Mouse (Mus musculus) neural tube, embryonic 15.5 days (tissue): ENCODE measurements around the gene Abr. TPM values are rescaled to one million over a fixed set of nuclear protein-coding genes. Genes with fewer than 3 reads are reported as not detected.

Experiments used
- ATAC-seq: fragments of 200-750 bp; cut with Nextera tagmentation; 2 replicates; pipeline ENCODE4 v1.8.0; 2017; ENCODE audit warnings: mild to moderate bottlenecking, moderate TSS enrichment, moderate library complexity; ENCODE audit not compliant: low FRiP score
- H3K27ac ChIP-seq: fragments of 300-500 bp; sonication (generic); replicated peaks from 2 replicates; pipeline ENCODE4 v1.5.1; 2015; ENCODE audit warnings: mild to moderate bottlenecking, inconsistent platforms
- H3K27me3 ChIP-seq: fragments of 300-500 bp; sonication (generic); replicated peaks from 2 replicates; pipeline ENCODE4 v1.6.1; 2015; ENCODE audit warnings: inconsistent platforms
- H3K36me3 ChIP-seq: fragments of 300-500 bp; sonication (generic); 2 replicates; pipeline ENCODE4 v1.6.1; 2015; ENCODE audit warnings: inconsistent platforms
- H3K4me1 ChIP-seq: fragments of 300-500 bp; sonication (generic); 2 replicates; pipeline ENCODE4 v1.6.1; 2015; ENCODE audit warnings: inconsistent platforms
- H3K4me2 ChIP-seq: fragments of 300-500 bp; sonication (generic); 2 replicates; pipeline ENCODE4 v1.6.1; 2015; ENCODE audit warnings: inconsistent platforms, mild to moderate bottlenecking, moderate library complexity
- H3K4me3 ChIP-seq: fragments of 300-500 bp; sonication (generic); replicated peaks from 2 replicates; pipeline ENCODE4 v1.5.1; 2015; ENCODE audit warnings: mild to moderate bottlenecking, inconsistent platforms
- H3K9ac ChIP-seq: fragments of 300-500 bp; sonication (generic); replicated peaks from 2 replicates; pipeline ENCODE4 v1.6.1; 2015; ENCODE audit warnings: mild to moderate bottlenecking, inconsistent platforms
- H3K9me3 ChIP-seq: fragments of 300-500 bp; sonication (generic); replicated peaks from 2 replicates; pipeline ENCODE4 v1.6.1; 2016; ENCODE audit warnings: inconsistent platforms
- WGBS: fragments of 180-500 bp; shearing (Covaris S2); methylation state at CpG from one replicate; pipeline ENCODE4 v1.1.7; 2015; ENCODE audit warnings: mixed read lengths; 5-methylcytosine and 5-hydroxymethylcytosine counted together
- polyA plus RNA-seq: library from polyadenylated mRNA; unstranded; fragments of >200 nt; fragmentation: Nextera tagmentation; extraction: Ambion mirVana; gene quantifications from 2 replicates; pipeline ENCODE4 v1.2.1, GENCODE M21; 2015

Abr gene
- polyA plus RNA-seq, 1 experiment from 2014 or later, result 88.3 TPM

DNA sequence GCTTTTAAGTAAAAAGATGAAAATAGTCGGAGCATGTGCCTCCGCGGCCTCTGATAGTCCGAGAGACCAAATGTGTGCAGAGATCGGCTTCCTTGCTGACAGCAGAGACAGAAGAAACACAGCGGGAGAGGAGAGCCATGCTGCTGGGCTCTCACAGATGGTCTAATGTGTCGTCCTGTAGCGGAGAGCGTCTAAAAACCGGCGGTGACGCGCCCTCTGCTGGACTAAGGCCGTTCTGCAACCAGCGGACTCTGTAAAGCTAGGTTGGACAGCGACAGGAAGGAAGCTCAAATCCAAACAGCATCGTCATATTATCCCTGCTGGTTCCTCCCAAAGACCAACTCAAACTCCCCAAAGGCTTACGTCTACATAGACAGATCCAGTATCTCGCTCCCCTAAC, 23.8 kb upstream of the Abr start:
- H3K27ac ChIP-seq, result peak overlapping the region; percentile 38
- peak overlapping the region; percentile 33 for H3K4me3 ChIP-seq
- H3K9ac ChIP-seq, result 0 out of 2 replicates have a peak overlapping the region, but pooled peaks have one; percentile 31
- no peaks in the 10 kb centered on the region for H3K36me3 ChIP-seq
- no peaks in the 10 kb centered on the region for H3K9me3 ChIP-seq
- H3K4me2 ChIP-seq, result peak overlapping the region; percentile 61
- H3K4me1 ChIP-seq, result peaks cover 36% of the 10 kb centered on the region
- H3K27me3 ChIP-seq, result no peaks in the 10 kb centered on the region
- ATAC-seq, result peak; percentile 70
- 0% methylated on average over 19 of the region's 19 CpGs for WGBS

GRCm38 (mm10) chr11:76645036-76645435, 22.9 kb upstream of the Abr start:
- 72% methylated on average over 9 of the region's 9 CpGs for WGBS

DNA sequence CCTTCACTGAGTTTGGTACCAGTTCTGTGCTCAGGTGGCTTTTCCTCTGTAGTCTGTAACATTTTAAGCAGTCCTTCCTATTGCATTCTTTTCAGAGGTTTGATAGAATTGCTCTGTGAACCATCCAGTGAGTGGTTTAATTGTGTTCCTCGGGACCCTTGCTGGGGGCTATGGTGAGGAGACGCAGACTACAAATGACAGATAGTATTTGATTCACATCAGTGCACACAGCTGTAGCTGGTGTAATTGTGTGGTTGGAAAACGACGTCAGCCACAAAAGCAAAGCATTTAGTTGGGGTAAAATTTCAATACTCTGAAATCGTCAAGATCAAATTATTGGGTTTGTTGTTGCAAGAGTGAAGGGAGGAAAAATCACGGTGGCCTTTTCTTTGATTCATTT, 22.1 kb upstream of the Abr start:
- no peak for ATAC-seq
- H3K36me3 ChIP-seq, result no peaks in the 10 kb centered on the region
- H3K4me1 ChIP-seq, result peaks cover 39% of the 10 kb centered on the region
- no peak overlapping the region for H3K4me2 ChIP-seq
- H3K9ac ChIP-seq, result no peak overlapping the region
- no peaks in the 10 kb centered on the region for H3K27me3 ChIP-seq
- 23% methylated on average over 6 of the region's 6 CpGs for WGBS
- 0 out of 2 replicates have a peak overlapping the region, but pooled peaks have one; percentile 3 for H3K27ac ChIP-seq
- no peak overlapping the region for H3K4me3 ChIP-seq
- no peaks in the 10 kb centered on the region for H3K9me3 ChIP-seq

More at GRCm38 (mm10) chr11:76645036-76645435, 22.9 kb upstream of the Abr start:
- no peak overlapping the region for H3K9ac ChIP-seq
- H3K36me3 ChIP-seq, result no peaks in the 10 kb centered on the region
- no peak overlapping the region for H3K4me2 ChIP-seq
- H3K27me3 ChIP-seq, result no peaks in the 10 kb centered on the region
- no peak overlapping the region for H3K4me3 ChIP-seq
- 0 out of 2 replicates have a peak overlapping the region, but pooled peaks have one; percentile 37 for H3K27ac ChIP-seq
- H3K4me1 ChIP-seq, result peaks cover 36% of the 10 kb centered on the region
- no peaks in the 10 kb centered on the region for H3K9me3 ChIP-seq
- ATAC-seq, result no peak

GRCm38 (mm10) chr11:76640231-76640630, 18.1 kb upstream of the Abr start:
- Histone ChIP-seq H3K36me3 (no peaks in the 10 kb centered on the region), H3K4me1 (peaks cover 16% of the 10 kb centered on the region), H3K9ac (no peak overlapping the region), H3K4me3 (no peak overlapping the region), H3K27ac (no peak overlapping the region), H3K9me3 (no peaks in the 10 kb centered on the region), H3K4me2 (no peak overlapping the region), H3K27me3 (no peaks in the 10 kb centered on the region)
- WGBS, result 68% methylated on average over 4 of the region's 4 CpGs
- ATAC-seq, result no peak

GRCm38 (mm10) chr11:76639269-76639985, 17.3 kb upstream of the Abr start:
- no peak overlapping the region for H3K27ac ChIP-seq
- H3K4me1 ChIP-seq, result peaks cover 8% of the 10 kb centered on the region
- no peak overlapping the region for H3K9ac ChIP-seq
- H3K4me3 ChIP-seq, result no peak overlapping the region
- no peaks in the 10 kb centered on the region for H3K36me3 ChIP-seq
- no peak for ATAC-seq
- no peak overlapping the region; the same call in 1 of the 2 replicates for H3K4me2 ChIP-seq
- H3K9me3 ChIP-seq, result no peaks in the 10 kb centered on the region
- no peaks in the 10 kb centered on the region for H3K27me3 ChIP-seq
- 34% methylated on average over 17 of the region's 17 CpGs for WGBS

DNA sequence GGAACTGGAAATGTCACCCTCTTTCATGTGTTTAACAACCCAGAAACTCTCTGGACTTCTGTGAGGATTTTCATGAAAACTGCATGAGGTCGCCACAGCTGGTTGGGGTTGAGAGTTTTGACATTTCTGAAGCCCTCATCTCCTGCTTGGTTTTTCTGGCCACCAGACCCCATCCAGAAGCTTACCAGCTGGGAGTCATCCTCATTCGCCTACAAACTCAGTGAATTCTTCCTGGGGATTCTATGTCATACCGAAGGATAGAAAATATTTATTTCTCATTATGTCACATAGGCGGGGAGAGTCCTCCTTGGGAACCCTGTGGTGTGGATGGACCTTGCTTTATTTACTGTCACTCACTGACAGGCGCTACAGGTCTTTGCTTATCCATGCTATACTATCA, 8.4 kb upstream of the Abr start:
- no peak for ATAC-seq
- H3K4me2 ChIP-seq, result no peak overlapping the region
- no peaks in the 10 kb centered on the region for H3K4me1 ChIP-seq
- H3K36me3 ChIP-seq, result no peaks in the 10 kb centered on the region
- 80% methylated on average over 5 of the region's 5 CpGs for WGBS
- no peak overlapping the region for H3K27ac ChIP-seq
- H3K9ac ChIP-seq, result no peak overlapping the region
- H3K4me3 ChIP-seq, result no peak overlapping the region
- no peaks in the 10 kb centered on the region for H3K27me3 ChIP-seq
- H3K9me3 ChIP-seq, result no peaks in the 10 kb centered on the region

GRCm38 (mm10) chr11:76630023-76630422, 7.9 kb upstream of the Abr start:
- WGBS, result 32% methylated on average over 2 of the region's 2 CpGs
- no peak overlapping the region for H3K27ac ChIP-seq

DNA sequence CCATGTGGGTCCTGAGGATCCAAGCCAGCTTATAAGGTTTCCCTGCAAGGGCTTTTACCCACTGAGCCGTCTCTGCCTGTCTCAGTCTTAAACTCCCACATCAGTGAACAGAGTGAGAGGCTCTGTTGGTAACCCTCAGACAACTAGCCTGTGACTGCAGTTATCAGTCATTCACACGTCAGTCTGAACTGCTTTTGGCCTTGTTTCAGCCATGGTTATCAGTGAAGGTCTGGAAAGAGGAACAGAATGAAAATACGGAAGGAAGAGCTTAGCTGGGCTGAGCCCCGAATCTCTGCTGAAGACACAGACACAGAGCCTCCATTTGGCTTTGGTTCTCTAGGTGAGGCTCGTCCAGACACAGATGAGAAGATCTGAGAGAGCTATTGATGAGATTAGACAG, 6.5 kb upstream of the Abr start:
- Histone ChIP-seq H3K9ac (no peak overlapping the region), H3K36me3 (no peaks in the 10 kb centered on the region), H3K27me3 (no peaks in the 10 kb centered on the region), H3K27ac (no peak overlapping the region), H3K4me3 (no peak overlapping the region), H3K4me2 (no peak overlapping the region), H3K4me1 (peaks cover 4% of the 10 kb centered on the region), H3K9me3 (no peaks in the 10 kb centered on the region)
- ATAC-seq, result no peak
- WGBS, result 86% methylated on average over 5 of the region's 5 CpGs

More at GRCm38 (mm10) chr11:76630023-76630422, 7.9 kb upstream of the Abr start:
- no peak overlapping the region for H3K4me3 ChIP-seq
- no peaks in the 10 kb centered on the region for H3K36me3 ChIP-seq
- H3K4me2 ChIP-seq, result no peak overlapping the region
- no peaks in the 10 kb centered on the region for H3K27me3 ChIP-seq
- H3K4me1 ChIP-seq, result no peaks in the 10 kb centered on the region
- H3K9ac ChIP-seq, result no peak overlapping the region
- H3K9me3 ChIP-seq, result no peaks in the 10 kb centered on the region
- ATAC-seq, result no peak

DNA sequence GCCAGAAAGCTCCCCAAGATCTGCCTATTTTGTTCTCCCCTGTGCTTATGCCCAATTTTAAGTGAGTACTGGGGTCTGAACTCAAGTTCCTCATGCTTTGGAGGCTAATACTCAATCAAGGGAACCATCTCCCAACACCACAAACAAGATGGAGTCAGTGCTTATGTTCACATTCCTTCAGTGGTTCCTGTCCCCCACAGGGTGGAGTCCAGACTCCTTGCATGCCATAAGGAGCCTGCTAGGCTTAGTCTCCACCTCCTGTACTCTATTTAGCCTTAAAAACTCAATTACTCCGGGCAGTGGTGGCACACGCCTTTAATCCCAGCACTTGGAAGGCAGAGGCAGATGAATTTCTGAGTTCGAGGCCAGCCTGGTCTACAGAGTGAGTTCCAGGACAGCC, 2.8 kb upstream of the Abr start:
- ATAC-seq, result no peak
- no peak overlapping the region for H3K9ac ChIP-seq
- no peak overlapping the region for H3K4me3 ChIP-seq
- no peak overlapping the region for H3K27ac ChIP-seq
- H3K9me3 ChIP-seq, result no peaks in the 10 kb centered on the region
- no peaks in the 10 kb centered on the region for H3K36me3 ChIP-seq
- 88% methylated on average over 3 of the region's 3 CpGs for WGBS
- peaks cover 35% of the 10 kb centered on the region for H3K4me1 ChIP-seq
- peaks cover 8% of the 10 kb centered on the region; the same call in 1 of the 2 replicates for H3K27me3 ChIP-seq
- H3K4me2 ChIP-seq, result no peak overlapping the region

DNA sequence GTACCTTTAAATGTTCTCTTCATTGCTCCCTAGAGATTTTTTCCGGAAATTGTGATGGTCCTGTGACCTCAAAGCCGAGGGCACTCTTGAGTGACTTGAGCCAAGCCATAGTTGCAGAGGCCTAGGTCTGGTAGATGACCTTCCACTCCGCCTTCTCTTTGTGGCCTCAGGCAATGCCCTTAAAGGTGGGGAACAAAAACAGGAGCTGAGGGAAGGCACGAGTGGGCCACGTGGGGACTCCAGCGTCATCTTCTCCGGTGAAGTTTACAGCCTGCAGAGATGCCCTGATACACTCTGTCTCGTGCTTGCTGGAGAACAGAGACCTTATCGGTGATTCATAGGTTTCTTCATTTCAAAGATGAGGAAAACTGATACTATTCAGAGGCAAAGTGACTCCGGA, 2.0 kb upstream of the Abr start:
- no peaks in the 10 kb centered on the region for H3K9me3 ChIP-seq
- no peak overlapping the region for H3K9ac ChIP-seq
- H3K4me1 ChIP-seq, result peaks cover 35% of the 10 kb centered on the region
- no peaks in the 10 kb centered on the region for H3K36me3 ChIP-seq
- 58% methylated on average over 10 of the region's 10 CpGs for WGBS
- ATAC-seq, result no peak
- H3K27me3 ChIP-seq, result peaks cover 8% of the 10 kb centered on the region; the same call in 1 of the 2 replicates
- peak overlapping the region; percentile 100 for H3K4me2 ChIP-seq
- H3K27ac ChIP-seq, result no peak overlapping the region
- peak overlapping the region; percentile 64 for H3K4me3 ChIP-seq

DNA sequence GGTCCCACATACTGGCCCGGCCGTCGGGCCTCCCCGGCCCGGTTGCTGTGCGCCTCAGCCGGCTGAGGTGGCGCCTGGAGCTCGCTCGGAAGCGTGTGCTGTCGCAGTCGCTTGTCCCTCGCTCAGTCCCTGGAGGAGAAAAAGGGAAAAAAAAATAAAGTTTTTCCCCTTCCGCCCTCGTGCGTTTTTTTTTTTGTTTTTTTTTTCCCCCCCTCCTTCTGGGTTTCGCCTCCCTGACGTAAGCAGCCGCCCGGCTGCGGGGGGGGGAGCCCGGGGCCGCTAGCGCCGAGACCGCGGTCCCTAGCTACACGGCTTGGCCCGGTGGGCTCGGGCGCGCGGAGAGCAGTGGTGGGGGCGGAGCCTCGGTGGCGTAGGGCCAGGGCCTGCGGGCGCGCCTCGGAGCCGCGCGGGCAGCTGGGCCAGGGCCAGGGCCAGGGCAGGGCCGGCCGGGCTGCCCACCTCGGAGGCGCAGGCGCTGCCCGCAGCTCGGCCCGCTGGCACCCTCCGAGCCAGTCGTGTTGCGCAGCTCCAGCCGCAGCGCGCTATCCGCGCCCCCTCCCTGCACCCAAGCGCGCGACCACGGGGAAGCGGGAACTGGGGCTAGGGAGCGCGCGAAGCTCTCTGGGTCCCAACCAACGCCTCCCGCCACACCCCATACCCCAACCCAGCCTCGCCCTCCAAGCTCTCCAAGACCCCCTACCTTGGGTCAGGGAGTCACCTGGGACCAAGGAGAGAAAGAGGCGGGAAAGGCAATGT, 1.3 kb upstream of the Abr start:
- Histone ChIP-seq H3K9ac (peak overlapping the region; percentile 59), H3K27me3 (peaks cover 8% of the 10 kb centered on the region; the same call in 1 of the 2 replicates), H3K4me2 (peak overlapping the region; percentile 100), H3K4me1 (peaks cover 35% of the 10 kb centered on the region), H3K36me3 (no peaks in the 10 kb centered on the region), H3K9me3 (no peaks in the 10 kb centered on the region), H3K27ac (peak overlapping the region; percentile 50; the same call in 1 of the 2 replicates), H3K4me3 (peak overlapping the region; percentile 64)
- WGBS, result 1% methylated on average over 41 of the region's 72 CpGs
- ATAC-seq, result peak; percentile 85
